Mouse (Mus musculus) lung, postnatal 14 days (tissue): ENCODE measurements around the gene Slc25a11.

ENCODE experiments used
- DNase-seq: peaks from one replicate; pipeline ENCODE4 v3.0.0; 2021

Slc25a11 gene

DNA sequence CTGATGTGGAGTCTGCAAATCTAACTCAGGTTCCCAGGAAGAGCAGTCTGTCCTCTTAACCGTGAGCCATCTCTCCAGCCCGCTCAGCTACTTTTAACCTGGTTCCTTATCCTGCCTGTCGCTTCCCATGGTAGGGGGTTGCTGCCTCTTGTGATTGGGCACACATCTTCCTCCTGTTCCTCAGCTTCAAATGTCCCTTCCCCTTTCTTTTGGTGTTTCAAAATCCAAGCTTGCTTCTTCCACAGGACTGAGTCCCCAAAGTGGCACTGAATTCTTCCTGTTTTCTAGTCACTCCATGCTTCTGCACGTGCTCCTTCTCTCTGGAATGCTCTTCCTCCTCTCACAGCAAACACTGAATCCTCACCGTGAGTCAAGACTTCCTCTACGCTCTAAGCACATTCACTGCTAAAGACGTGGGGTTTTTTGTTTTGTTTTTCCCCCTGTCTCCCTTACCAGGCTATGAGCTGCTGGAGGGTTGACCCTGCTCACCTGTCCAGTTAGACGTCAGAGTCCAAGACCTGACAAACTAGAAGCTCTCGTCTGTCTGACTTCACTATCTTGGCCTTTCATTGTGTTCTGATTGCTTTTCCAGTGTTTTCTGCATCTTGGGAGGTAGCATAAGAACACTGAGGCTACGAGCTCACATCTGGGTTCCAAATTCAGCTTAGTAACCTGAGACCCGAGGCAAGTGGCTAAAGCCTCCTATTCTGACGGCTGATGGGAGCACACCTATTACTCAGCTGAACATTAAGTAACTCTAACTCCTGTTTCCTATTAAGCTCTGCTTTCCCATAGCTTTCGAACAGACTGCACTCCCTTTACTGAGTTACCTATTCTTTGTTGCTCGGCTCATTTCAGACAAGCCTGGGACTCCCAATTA is 20.2 kb upstream of the Slc25a11 start:
- no peak for DNase-seq

DNA sequence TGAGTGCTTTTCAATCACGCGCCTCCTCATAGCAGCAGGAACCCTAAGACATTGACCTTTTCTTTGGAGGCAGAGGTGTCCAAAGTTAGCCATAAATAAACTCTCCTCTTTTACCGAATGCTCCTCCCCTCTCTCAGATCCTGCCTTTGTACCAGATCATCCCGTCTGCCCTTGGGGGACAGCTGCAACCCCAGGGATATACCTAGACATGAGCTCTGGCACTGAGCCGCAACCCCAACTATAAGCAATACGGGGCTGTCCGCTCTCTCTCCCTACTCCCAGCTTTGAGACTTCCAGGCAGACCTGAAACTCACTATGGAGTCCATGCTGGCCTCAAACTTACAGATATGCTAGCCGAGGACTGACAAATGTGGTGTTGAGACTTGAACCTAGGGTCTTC is 19.4 kb upstream of the Slc25a11 start:
- no peak for DNase-seq

DNA sequence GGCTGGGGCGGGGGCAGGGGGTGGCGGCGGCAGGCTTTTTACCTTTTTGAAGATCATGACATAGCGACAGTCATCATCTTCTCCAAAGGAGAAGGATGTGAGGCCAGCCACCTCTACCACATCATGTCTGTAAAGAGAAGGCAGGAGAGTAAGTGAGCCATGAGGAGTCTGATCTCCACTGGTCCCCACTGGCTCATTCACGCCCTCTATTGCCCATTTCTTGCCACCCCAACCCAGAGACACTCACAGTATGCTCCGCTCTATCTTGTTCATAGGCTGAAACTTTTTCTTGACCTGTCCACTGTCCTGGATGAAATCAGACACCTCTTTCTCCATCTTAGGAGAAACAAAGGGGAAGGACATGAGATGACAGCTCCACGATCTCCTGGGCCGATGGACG is 17.5 kb upstream of the Slc25a11 start:
- DNase-seq: no peak

DNA sequence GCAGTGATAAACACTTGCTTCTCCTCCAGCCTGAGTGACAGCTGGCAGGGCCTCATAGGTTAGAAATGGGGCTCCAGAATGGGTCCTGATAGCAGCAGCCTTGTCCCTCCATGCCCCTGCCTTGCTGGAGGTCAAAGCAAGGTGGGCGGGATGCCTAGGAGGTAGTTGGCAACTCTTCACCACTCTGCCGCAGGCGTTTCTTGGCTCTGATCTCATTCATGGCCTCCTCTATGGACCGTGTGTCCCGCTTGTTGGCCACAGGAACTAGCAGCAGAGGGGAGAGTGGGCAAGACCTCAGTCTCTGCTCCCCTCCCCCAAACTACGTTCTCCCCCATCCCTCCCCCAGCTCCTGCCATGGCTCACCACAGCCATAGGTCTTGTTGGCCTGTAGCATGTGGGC is 16.7 kb upstream of the Slc25a11 start:
- DNase-seq: no peak

DNA sequence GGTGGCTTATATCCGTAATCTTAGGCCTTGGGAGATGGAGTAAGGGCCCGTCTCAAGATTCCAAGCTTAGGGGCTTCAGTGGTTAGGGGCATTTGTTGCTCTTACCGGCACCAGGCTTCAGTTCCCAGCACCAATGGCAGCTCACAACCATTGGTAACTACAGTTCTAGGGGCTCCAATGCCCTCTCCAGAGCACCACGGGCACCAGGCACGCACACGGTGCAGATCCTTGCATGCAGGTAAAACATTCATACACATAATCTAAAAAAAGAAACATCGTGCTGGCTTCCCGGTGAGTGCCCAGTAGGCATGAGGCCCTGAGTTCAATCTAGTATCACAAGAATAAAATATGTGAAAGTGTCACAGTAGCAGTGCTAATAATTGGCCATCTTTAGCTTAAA is 15.8 kb upstream of the Slc25a11 start:
- DNase-seq: no peak

DNA sequence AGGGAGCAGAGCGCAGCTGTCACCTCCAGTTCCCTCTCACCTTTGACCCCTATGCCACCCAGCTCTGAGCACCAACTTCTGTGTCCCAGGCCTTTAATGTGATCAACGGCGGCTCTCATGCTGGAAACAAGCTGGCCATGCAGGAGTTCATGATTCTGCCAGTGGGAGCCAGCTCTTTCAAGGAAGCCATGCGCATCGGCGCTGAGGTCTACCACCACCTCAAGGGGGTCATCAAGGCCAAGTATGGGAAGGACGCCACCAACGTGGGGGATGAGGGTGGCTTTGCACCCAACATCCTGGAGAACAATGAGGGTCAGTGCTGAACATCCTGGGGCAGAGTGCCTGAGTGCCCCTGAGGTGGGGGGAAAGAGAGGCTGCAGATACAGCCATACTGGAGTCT is 13.3 kb upstream of the Slc25a11 start:
- DNase-seq: no peak

DNA sequence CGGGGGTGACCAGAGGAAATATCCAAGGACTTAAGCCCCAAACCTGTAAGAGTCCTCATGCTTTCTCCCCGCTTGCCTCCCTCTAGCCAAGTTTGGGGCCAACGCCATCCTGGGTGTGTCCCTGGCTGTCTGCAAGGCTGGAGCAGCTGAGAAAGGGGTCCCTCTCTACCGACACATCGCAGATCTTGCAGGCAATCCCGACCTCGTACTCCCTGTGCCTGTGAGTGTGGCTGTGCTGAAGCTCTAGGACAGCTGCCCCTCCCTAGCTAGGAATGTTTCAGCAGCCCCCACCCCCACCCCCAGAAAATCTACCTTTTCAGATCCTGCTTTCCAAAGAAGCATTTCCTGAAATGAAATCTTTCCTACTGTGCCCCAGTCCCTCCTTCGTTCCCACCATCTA is 11.7 kb upstream of the Slc25a11 start:
- DNase-seq: no peak

DNA sequence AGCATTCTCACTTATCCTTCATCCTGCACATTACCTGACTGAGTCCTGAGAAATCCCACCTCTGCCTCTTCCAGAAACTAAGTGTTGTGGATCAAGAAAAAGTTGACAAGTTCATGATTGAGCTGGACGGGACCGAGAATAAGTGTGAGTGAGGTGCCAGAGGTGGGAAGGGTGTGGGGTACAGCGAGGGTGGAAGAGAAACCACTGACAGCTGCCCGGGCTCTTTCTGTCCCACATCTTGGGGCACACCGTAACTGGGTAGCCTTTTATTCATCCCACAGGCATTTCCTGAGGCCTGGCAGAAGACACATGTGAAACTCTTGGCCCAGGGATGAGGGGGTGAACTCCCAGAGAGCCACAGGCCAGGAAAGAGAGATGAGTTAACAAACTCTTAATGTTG is 11.2 kb upstream of the Slc25a11 start:
- no peak for DNase-seq

DNA sequence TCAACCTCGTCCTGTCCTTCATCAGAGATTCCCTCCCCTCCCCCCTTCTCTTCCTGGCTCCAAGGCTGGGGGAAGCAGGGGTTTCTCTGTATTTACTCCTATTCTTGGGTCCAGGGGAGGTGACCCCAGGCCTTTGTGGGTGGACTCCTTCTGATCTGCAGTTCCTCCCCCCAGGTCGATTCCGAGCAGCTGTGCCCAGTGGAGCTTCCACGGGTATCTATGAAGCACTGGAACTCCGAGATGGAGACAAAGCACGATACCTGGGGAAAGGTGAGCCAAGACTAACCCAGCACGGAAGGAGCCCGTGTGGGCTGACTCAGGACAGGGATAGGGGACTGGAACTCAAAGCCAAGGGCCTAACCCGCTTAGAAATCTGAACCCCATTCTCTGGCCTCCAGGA is 10.7 kb upstream of the Slc25a11 start:
- no peak for DNase-seq

DNA sequence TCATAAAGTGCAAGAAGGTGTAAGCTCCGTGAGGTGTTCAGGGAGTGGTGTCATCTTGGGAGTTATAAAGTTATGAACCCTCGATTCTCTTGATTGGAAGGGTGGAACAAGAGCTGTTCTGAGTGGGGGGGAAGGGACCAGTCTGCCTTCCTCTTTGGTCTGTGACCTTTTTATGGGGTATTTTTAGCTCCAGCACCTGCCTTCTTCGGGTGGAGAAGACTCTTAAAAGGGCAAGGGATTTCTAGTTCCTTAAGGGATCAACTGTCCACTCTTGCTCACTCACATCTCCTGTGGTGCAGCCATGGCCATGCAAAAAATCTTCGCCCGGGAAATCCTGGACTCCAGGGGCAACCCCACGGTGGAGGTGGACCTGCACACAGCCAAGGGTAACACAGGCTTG is 10.3 kb upstream of the Slc25a11 start:
- no peak for DNase-seq

DNA sequence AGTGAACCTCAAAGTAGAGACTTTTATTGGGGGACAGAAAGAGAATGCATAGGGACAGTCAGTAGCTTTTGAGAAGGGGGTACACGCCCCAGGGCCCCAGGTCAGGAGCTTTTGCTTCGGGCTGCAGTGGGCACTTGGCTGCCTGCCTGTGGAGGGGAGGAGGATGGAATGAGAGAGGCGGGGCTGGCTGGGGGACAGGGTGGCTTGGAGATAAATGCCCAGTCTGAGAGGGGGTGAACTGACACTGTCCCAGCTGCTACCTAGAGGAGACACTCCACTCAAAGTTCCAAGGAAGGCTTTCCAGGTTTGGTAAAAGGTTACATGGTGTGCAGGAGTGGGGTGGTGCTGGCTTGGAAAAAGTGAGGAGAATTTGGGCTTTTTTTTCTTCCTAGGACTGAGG is 9.7 kb upstream of the Slc25a11 start, which contains the start of gene Eno3:
Gene Eno3, plus strand, starts transcription at position 239 of the 400 bp plus-strand sequence.
- DNase-seq: no peak

DNA sequence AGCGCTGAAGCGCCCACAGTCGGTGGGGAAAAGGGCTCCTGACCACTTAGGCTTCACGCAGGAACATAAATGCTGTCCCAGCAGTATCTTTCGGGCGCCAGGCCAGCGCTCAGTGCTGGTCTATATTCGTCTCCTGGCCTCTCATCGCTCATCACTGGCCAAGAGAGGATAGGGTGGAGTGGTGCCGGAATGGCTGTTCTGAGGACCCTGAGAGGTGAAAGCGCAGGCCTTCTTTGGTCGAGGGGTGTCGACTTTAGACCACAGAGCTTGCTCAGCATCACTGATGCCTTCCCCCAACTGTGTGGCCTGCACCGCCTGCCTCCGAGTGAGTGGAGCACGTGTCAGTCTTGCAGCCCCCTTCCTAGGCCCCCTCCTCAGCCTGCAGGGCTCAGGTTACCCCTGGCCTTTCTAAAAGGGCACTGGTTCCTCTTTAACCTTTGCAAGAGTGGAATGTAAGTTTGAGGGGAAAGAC is 9.2 kb upstream of the Slc25a11 start:
- DNase-seq: no peak

DNA sequence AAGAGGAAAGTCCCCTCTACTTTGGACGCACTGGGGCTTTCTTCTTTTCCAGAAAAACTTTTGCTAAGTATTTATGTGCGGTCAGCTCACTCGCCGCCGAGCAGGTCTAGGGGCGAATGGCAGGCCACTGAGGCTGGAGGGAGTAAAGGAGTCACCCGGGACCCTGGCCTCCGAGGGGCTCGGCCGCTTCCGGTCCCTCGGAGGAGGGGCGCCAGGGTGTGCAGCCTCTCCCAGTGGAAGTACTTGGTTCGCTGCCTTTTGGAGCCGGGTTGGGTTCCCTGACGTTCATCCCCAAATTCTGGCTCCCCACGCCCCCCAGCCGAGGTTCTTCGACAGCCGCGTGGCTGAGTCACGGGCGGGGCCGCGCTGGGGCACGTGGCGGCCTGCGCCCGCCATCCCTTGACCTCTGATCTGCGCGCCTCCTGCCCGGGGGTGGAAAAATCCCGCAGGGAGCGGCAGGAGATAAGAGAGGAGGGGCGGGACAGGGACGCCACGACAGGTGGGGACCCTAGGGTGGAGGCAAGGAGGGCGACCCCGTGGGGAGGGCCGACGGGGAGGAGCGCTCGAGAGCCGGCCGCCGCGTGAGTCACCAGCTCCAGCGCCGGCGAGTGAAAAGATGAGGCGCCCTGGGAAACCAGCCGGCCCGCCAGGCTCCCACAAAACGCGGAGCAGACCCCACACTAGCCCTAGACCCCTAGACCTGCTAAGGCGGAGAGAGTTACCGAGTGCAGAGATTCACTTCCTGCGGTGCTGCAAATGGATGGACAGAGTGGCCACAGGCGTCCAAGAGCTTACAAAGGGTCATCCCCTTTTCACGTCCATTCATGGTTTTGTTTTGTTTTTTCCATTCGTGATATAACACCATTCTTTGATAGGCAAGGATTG is 8.5 kb upstream of the Slc25a11 start:
- peak; percentile 51 for DNase-seq

DNA sequence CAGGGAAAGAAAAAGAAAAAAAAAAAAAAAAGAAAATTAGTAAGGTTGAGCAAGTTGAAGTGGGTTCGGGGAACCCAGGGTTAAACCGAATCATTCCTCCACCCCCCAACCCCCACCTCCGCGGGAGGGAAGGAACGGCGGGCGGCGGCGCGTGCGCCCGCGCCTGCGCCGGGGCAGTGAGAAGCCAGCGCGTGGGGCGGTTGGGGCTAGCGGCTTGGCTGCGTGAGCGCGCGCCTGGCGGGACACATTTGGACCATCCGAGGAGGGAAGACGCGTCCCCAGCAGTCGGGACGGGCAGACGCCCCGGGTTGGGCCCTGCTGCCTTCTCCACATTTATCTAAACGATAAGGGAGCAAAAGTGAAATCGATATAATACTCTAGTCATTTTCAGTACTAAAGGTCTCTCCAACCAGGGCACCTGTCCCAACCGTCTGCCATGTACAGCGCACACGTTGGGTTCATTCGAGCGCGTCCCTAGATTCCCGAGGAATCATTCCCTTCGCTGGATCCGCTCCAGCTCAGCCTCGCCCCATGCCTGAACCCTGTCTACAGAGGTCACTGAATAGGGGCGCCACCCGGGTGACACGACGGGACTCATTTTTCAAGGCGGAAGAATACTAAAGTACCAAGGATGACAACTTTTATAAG is 7.8 kb upstream of the Slc25a11 start:
- peak; percentile 85 for DNase-seq

DNA sequence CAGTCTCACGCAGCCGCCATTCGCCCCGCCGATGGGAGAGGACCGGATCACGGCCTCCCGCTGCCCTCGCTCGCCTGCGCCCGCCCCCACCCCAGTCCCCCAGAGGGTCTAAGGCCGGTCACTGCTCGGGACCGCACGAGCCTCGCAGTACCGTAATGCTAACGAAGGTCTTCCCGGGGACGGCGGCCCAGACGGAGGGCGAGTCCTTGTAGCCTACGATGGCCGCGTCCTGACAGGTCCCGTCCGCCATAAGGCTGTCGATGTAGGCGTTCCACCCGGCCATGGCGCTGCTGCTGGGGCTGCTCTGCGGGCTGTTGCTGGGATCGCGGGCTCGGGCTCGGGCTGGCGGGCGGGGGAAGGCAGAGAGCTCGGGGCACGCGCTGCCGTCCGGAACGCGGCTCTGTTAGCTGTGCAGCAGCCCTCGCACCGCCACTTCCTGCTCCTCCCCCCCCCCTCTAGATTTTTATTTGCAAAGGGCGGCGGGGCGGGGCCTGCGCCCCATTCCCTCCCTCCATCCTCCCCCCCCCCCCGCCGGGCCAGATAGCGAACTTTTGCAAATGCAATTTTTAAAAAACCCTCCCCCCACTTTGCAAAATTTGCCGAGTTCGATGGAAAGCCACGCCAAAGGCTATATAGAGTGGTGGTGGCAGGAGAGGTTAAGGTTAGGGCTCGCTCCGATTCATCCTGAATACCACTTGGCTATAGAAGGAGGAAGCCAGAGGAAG is 7.1 kb upstream of the Slc25a11 start, which contains the start of gene Pfn1:
Gene Pfn1, minus strand, starts transcription at position 447 of the 725 bp plus-strand sequence.
- DNase-seq: peak; percentile 81

DNA sequence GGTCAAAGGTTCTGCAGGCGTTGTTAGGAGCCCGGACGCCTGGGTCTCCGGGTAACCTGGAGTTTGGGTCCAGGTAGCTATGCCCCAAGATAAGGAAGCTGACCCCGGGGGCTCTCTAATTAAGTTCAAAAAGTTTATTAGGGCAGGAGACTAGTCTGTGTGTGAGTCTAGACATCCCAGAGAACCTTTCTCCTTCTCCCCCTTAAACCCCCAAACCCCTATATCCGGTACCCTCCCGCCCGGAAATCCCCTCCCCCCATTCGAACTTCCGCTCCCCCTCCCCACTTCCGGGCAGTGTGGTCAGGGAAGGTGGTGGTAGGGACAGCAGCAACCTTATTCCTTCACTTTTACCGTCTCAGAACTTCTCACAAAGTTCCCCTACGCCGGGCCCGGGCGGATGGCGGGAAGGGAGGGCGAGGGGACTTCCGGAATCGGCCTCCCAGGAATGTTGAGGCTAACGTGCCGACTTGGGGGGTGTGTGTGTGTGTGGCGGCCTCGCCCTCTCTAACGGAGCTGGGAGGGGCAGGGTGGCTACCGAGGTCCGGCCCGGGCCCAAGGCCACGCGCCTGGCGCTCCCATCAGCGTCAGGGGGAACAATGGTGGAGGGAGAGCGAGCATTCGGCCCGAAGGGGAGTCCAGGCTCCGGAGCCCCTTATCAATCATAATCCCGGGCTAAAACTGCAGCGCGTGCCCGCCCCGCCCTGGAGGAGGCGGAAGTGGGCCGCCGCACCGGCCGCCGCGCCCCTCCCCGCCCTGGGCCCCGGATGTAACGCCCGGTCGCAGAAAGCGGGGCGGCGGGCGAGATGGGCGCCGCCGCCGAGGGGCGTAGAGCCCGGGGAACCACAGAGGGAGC is 6.3 kb upstream of the Slc25a11 start:
- DNase-seq: peak; percentile 78

DNA sequence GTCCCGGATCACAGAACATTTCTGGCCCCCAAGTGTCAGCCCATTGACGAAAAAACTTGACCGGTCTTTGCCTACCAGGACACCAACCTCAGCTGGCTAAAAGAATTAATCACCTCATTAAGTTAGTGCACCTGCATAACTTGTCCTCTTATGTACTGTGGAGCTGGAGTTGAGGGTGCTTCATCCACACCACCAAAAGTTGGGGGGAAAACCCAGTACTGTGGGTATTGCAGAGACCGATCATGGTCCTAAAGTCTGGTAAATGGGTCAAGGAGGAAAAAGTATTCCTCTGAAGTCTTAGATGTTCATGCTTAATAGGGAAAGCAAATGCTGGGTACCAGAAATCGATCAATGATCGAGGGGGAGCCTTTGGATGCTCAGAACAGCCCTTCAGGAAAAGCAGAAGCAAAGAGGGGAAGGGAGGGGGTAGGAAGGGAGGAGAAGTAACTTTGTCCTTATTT is 5.6 kb upstream of the Slc25a11 start:
- no peak for DNase-seq

DNA sequence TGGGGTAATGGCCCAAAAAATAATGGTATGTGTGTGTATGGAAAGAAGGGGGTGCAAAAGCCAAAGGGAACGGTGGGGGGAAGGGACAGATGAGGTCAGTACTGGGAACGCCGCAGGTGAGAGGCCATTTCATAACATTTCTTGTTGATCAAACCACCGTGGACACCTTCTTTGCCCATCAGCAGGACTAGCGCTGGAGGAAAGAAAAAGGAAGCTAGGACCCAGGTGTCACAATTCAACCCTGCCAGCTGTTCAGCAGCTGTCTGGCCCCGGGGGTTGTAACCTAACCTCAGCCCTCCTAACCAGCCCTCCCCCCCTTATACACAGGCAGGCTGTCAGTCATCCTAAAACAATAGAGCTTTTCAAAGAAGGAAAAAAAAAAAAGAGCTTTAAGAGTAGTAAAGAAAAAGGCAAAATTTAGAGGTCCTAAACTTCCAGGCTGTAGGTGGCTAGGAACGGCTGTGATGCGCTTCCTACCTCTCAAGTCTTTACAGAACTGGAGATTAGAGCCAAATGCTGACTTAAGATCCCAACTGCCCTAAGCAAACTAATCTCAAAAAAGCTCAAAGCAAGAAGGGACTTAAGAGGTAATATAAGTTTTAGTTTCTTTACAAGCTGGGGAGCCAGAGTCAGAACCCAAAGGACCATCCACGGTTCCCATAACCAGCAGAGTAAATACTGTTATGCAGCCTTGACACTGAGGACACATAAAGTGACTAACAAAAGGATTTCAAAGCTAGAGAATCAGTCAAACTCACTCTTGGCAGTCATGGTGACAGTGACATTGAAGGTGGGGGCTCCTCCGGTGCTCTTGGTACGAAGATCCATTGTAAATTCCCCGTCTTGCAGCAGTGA is 5.0 kb upstream of the Slc25a11 start:
- no peak for DNase-seq

DNA sequence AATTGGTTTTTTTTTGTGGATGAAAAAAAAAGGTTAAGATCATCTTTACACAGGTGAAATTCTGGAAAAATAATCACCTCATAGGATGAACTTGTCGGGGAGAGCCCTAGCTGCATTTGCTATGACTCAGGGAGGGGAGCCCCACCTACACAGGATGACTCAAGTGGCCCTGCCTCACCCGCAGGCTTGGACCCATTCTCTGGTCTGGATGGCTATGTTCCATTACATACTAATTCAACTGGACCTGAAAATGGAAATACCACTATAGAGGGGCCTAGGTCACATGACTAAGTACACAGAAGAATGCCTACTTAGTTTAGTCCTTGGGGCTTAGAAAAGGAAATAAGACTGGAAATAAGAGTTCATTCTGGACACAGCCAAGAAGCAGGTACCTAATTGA is 4.1 kb upstream of the Slc25a11 start:
- DNase-seq: no peak
